Mouse (Mus musculus): ENCODE results near the gene Ptar1. TPM values are rescaled to one million over a fixed set of nuclear protein-coding genes. Genes with fewer than 3 reads are reported as not detected.

Gene Ptar1
- polyA plus RNA-seq (2016; fragmentation: Nextera tagmentation; extraction: Ambion mirVana), result 5.9 and 7.0 TPM in 2 replicates

DNA sequence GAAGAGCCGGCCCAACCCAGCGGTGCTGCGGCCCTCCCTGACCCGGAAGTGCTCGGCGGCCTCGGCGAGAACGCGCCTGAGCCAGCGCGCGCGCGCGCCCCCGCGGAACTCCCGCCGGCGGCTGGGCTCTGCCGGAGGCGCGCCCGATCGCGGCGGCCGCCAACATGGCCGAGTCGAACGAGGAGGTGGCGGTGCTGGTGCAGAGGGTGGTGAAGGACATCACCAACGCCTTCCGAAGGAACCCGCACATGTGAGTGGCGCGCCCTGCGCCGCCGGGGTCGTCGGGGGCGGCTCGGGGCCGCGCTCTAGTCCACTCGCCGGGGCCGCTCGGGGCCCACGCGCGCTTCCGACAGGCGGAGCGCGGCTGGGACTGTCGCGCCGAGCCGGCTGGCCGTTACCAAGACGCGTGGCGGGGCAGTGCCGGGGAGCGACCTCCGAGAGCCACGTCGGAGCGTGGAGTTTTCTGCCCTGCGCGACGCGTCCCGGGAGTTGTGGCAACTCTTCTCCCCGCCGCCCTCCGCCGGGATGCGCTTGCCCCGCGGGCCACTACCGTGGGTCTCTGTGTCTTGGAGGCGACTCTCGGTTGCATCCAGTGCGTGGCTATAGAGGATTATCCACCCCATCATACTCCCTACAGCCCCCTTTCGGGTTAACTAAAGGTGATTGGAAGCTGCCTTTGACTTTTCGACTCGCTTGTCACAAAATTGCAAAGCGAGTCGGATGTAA is at the start of gene Ptar1:
Gene Ptar1 (plus strand): TSS at position 134 of the 726 bp plus-strand sequence.
- peak; percentile 88 for ATAC-seq (ENCODE audit: insufficient number of reproducible peaks, insufficient read depth, low FRiP score, low TSS enrichment)
- Histone ChIP-seq H3K4me2 (replicated peaks) (peak within 1 kb of the TSS; percentile 53), H3K4me1 (peaks cover 8% of the 10 kb centered on the region; the same call in 1 of the 2 replicates), H3K4me3 (peak within 1 kb of the TSS; percentile 72), H3K9ac (peak within 1 kb of the TSS; percentile 86), H3K27ac (peak within 1 kb of the TSS; percentile 94), H3K27me3 (no peaks in the 10 kb centered on the region), H3K9me3 (no peaks in the 10 kb centered on the region), H3K36me3 (no peaks in the 10 kb centered on the region)
- WGBS, result 0% methylated on average over 90 of the region's 93 CpGs

GRCm38 (mm10) chr19:23643819-23644218 is 43.4 kb upstream of the Ptar1 start:
- 87% methylated on average over 5 of the region's 5 CpGs for WGBS
- Histone ChIP-seq H3K4me3 (no peak overlapping the region), H3K4me2 (replicated peaks) (no peak overlapping the region)

GRCm38 (mm10) chr19:23645347-23645746 is 41.9 kb upstream of the Ptar1 start:
- H3K36me3 ChIP-seq, result no peaks in the 10 kb centered on the region
- 74% methylated on average over 7 of the region's 7 CpGs for WGBS

More at GRCm38 (mm10) chr19:23643819-23644218, 43.4 kb upstream of the Ptar1 start:
- H3K9ac ChIP-seq, result no peak overlapping the region
- no peak overlapping the region for H3K27ac ChIP-seq
- ATAC-seq (ENCODE audit: insufficient number of reproducible peaks, insufficient read depth, low FRiP score, low TSS enrichment), result 0 out of 2 replicates have a peak, but pooled peaks have one; percentile 52
- no peaks in the 10 kb centered on the region for H3K4me1 ChIP-seq
- H3K36me3 ChIP-seq, result no peaks in the 10 kb centered on the region
- no peaks in the 10 kb centered on the region for H3K27me3 ChIP-seq
- no peaks in the 10 kb centered on the region for H3K9me3 ChIP-seq

GRCm38 (mm10) chr19:23647308-23647707 is 39.9 kb upstream of the Ptar1 start:
- WGBS, result 92% methylated on average over 7 of the region's 7 CpGs

More at GRCm38 (mm10) chr19:23645347-23645746, 41.9 kb upstream of the Ptar1 start:
- Histone ChIP-seq H3K4me3 (no peak overlapping the region), H3K4me2 (replicated peaks) (no peak overlapping the region), H3K27ac (no peak overlapping the region), H3K27me3 (no peaks in the 10 kb centered on the region), H3K4me1 (no peaks in the 10 kb centered on the region), H3K9ac (no peak overlapping the region), H3K9me3 (no peaks in the 10 kb centered on the region)
- ATAC-seq (ENCODE audit: insufficient number of reproducible peaks, insufficient read depth, low FRiP score, low TSS enrichment), result no peak

DNA sequence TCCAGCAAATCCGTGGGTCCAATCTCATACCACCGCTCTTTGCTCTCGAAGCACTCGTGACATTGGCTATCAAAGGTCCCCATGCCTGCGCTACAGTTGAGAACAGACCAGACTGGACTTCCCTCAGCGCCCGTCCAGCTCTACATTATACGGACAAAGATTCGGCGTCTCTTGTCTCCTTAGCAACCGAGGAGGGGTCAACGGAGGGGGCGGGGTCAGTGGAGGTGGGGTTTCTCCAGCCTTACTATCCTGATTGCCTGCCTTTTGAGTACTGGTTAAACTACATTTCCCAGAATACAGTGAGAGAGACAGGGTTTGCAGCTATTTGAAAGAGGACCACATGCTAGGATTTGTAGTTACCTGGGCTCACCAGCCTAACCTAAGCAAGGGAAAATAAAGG is 34.6 kb upstream of the Ptar1 start, which contains the start of gene 1700028P14Rik:
Gene 1700028P14Rik (minus strand): TSS at position 169 of the 400 bp plus-strand sequence.
- Histone ChIP-seq H3K9me3 (no peaks in the 10 kb centered on the region), H3K27ac (no peak within 1 kb of the TSS), H3K4me3 (peak within 1 kb of the TSS; percentile 28), H3K4me1 (no peaks in the 10 kb centered on the region; the same call in 1 of the 2 replicates), H3K27me3 (no peaks in the 10 kb centered on the region; the same call in 1 of the 2 replicates), H3K36me3 (no peaks in the 10 kb centered on the region), H3K9ac (no peak within 1 kb of the TSS), H3K4me2 (replicated peaks) (peak within 1 kb of the TSS; percentile 46)
- 4% methylated on average over 13 of the region's 13 CpGs for whole genome bisulfite sequencing
- ATAC-seq (ENCODE audit: insufficient number of reproducible peaks, insufficient read depth, low FRiP score, low TSS enrichment), result peak; percentile 74

More at GRCm38 (mm10) chr19:23647308-23647707, 39.9 kb upstream of the Ptar1 start:
- Histone ChIP-seq H3K27me3 (no peaks in the 10 kb centered on the region; the same call in 1 of the 2 replicates), H3K9me3 (no peaks in the 10 kb centered on the region), H3K36me3 (no peaks in the 10 kb centered on the region), H3K4me1 (no peaks in the 10 kb centered on the region), H3K4me3 (no peak overlapping the region), H3K27ac (no peak overlapping the region), H3K4me2 (replicated peaks) (no peak overlapping the region), H3K9ac (no peak overlapping the region)
- ATAC-seq (ENCODE audit: insufficient number of reproducible peaks, insufficient read depth, low FRiP score, low TSS enrichment), result no peak

GRCm38 (mm10) chr19:23653154-23653553 is 34.1 kb upstream of the Ptar1 start:
- H3K4me2 ChIP-seq (replicated peaks), result 0 out of 2 replicates have a peak overlapping the region, but pooled peaks have one; percentile 46
- H3K27me3 ChIP-seq, result no peaks in the 10 kb centered on the region; the same call in 1 of the 2 replicates
- ATAC-seq (ENCODE audit: insufficient number of reproducible peaks, insufficient read depth, low FRiP score, low TSS enrichment), result no peak
- H3K36me3 ChIP-seq, result no peaks in the 10 kb centered on the region
- no peaks in the 10 kb centered on the region; the same call in 1 of the 2 replicates for H3K4me1 ChIP-seq
- no peak overlapping the region for H3K27ac ChIP-seq
- no peaks in the 10 kb centered on the region for H3K9me3 ChIP-seq
- H3K9ac ChIP-seq, result no peak overlapping the region
- WGBS, result 90% methylated on average over 5 of the region's 5 CpGs
- H3K4me3 ChIP-seq, result no peak overlapping the region

GRCm38 (mm10) chr19:23657261-23657932 is 29.8 kb upstream of the Ptar1 start:
- H3K4me2 ChIP-seq (replicated peaks), result no peak overlapping the region
- ATAC-seq (ENCODE audit: insufficient number of reproducible peaks, insufficient read depth, low FRiP score, low TSS enrichment), result no peak
- H3K36me3 ChIP-seq, result no peaks in the 10 kb centered on the region
- no peaks in the 10 kb centered on the region; the same call in 1 of the 2 replicates for H3K4me1 ChIP-seq
- no peak overlapping the region for H3K4me3 ChIP-seq
- no peaks in the 10 kb centered on the region for H3K9me3 ChIP-seq
- no peak overlapping the region for H3K27ac ChIP-seq
- no peak overlapping the region for H3K9ac ChIP-seq
- WGBS, result 62% methylated on average over 12 of the region's 12 CpGs
- H3K27me3 ChIP-seq, result no peaks in the 10 kb centered on the region

DNA sequence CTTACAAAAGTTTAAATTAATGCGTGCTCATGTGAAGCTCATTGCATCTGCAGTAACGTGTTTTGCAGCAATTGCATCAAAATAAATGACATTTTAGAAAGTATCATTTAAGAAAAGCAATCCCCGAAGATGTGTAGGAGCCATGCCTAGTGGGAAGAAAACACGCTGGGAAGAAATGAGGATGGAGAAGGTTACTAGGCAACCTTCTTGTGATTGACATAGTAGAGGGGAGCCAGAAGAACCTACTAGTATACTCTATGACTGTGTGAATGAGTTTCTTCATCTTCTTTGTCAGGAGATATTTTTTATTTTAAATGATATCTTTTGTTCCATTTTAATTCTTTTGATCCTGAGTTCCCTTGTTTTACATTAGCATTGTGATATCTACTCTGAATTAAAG is 28.9 kb upstream of the Ptar1 start:
- Histone ChIP-seq H3K9me3 (no peaks in the 10 kb centered on the region), H3K4me2 (replicated peaks) (no peak overlapping the region), H3K4me1 (no peaks in the 10 kb centered on the region), H3K27ac (no peak overlapping the region), H3K9ac (no peak overlapping the region), H3K4me3 (no peak overlapping the region), H3K27me3 (no peaks in the 10 kb centered on the region), H3K36me3 (no peaks in the 10 kb centered on the region)
- no peak for ATAC-seq (ENCODE audit: insufficient number of reproducible peaks, insufficient read depth, low FRiP score, low TSS enrichment)
- 85% methylated on average over 4 of the region's 4 CpGs for WGBS

DNA sequence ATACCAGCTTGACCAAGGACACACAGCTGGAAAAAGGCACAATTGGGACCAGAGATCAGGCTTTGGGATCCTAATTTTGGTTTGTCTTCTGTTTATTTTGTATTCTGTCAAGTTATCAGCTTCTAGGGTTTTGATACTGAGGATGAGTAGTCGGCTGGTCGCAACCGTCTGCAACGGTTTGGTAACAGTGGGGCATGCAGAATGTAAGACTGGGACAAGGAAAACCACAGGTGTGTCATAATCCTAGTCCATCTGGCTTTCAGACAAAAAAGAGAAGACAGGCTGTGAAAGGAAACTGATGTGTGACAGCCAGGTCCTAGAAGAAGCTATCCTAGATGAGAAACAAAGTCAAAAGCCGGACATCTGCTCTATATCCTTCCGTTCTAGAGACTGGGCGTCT is 23.1 kb upstream of the Ptar1 start:
- Histone ChIP-seq H3K4me1 (no peaks in the 10 kb centered on the region), H3K4me2 (replicated peaks) (no peak overlapping the region), H3K4me3 (no peak overlapping the region), H3K27ac (no peak overlapping the region), H3K9me3 (no peaks in the 10 kb centered on the region), H3K36me3 (no peaks in the 10 kb centered on the region), H3K9ac (no peak overlapping the region), H3K27me3 (no peaks in the 10 kb centered on the region)
- WGBS, result 87% methylated on average over 7 of the region's 7 CpGs
- no peak for ATAC-seq (ENCODE audit: insufficient number of reproducible peaks, insufficient read depth, low FRiP score, low TSS enrichment)

DNA sequence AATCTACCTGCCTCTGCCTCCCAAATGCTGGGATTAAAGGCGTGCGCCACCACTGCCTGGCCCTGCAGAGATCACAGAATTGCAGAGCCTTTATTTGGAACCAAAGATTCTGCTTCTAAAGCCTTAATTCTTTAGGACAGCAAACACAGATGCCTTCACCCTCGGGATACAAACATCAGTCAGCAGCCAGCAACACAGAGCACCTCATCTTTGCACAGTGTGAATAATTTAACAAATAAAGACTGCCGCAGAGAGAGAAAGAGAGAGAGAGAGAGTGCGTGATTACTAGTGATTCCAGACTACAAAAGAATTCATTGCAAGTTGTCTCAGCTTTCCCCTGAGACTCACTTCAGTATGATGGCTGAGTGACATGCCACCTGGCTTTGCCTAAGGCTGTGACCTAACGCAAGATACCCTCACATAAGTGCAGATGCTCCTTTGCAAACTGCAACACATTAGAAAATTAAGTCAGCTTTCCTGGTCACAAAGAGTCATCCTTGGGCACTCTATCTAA is 19.0 kb upstream of the Ptar1 start:
- no peak overlapping the region for H3K4me2 ChIP-seq (replicated peaks)
- H3K4me1 ChIP-seq, result no peaks in the 10 kb centered on the region
- WGBS, result 47% methylated on average over 6 of the region's 6 CpGs
- no peak overlapping the region for H3K4me3 ChIP-seq
- no peaks in the 10 kb centered on the region for H3K9me3 ChIP-seq
- no peaks in the 10 kb centered on the region for H3K27me3 ChIP-seq
- no peak overlapping the region for H3K27ac ChIP-seq
- no peak for ATAC-seq (ENCODE audit: insufficient number of reproducible peaks, insufficient read depth, low FRiP score, low TSS enrichment)
- H3K36me3 ChIP-seq, result no peaks in the 10 kb centered on the region
- H3K9ac ChIP-seq, result no peak overlapping the region

GRCm38 (mm10) chr19:23673021-23673420 is 14.2 kb upstream of the Ptar1 start:
- no peak overlapping the region for H3K9ac ChIP-seq
- no peak overlapping the region for H3K4me3 ChIP-seq
- ATAC-seq (ENCODE audit: insufficient number of reproducible peaks, insufficient read depth, low FRiP score, low TSS enrichment), result no peak
- H3K27ac ChIP-seq, result no peak overlapping the region
- H3K36me3 ChIP-seq, result no peaks in the 10 kb centered on the region
- no peaks in the 10 kb centered on the region for H3K9me3 ChIP-seq
- WGBS, result 60% methylated on average over 2 of the region's 2 CpGs
- H3K4me1 ChIP-seq, result no peaks in the 10 kb centered on the region
- H3K4me2 ChIP-seq (replicated peaks), result no peak overlapping the region
- no peaks in the 10 kb centered on the region for H3K27me3 ChIP-seq

Measured in embryonic facial prominence, embryonic 12.5 days (tissue).